Mouse (Mus musculus) neural tube, embryonic 10.5 days (tissue): ENCODE data around the gene Imp4.
A peak's percentile ranks its signal among the peaks of the same experiment; 100 is the strongest.

Source experiments
- DNase-seq: peaks from one replicate; pipeline ENCODE4 v3.0.0-alpha.2; 2017; ENCODE audit warnings: low spot score; ENCODE audit errors: extremely low spot score

The Imp4 gene

DNA sequence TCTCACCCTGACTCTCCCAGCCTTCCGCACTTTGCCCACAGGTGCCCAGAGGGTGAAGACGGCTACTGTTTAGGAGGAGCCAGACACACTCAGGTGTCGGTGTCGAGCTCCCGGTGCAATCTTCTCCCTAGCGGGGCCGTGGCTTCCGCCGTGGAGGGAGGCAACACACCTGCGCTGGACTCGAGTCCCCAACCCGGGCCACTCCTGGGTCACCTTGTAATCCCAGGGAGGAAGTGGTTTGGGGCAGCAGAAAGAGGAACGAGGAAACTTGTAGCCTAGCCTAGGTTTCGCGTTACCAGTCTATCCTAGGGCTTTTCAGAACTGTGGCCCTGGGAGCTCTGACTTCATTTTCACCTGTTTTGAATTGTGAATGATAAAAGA, 20.4 kb downstream of the Imp4 start:
- DNase-seq, result no peak

DNA sequence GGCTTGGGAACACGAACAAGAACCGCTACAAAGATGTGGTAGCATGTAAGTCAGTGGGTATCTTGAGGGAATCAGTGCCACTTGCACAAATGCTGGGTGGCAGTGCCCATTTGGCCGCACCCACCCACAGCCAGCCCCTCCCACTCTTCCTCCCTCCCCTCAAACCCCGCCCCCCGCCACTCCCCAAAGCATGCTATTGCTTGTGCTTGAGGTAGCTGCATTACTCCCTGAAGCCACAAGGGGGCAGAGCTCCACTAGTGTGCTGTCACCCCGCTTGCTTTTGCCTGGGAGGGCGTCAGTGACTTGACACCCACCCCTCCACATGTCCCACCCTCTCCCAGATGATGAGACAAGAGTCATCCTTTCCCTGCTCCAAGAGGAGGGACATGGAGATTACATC, 23.1 kb downstream of the Imp4 start:
- peak; percentile 57 for DNase-seq

DNA sequence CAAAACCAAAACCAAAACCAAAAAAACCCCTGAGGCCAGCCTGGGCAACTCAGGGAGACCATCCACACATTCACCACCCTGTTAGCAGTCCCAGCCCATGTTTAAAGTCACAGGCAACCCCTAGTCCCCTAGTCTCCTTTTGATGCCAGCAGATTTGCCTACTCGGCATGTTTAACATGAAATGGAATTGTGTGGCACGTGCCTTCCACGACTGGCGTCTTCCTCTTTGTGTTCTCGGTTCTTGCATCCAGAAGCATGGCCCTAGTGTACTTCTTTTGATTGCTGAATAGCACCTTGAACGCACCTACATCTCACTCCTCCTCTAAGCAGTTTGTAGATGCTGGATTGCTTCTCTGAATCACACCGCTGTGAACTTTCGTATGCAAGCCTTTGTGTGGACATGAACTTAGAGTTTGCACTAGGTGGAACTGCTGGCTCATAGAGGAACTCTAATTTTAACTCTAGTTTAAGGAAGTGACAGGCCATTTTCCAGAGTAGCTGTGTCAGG, 24.7 kb downstream of the Imp4 start:
- DNase-seq, result no peak

DNA sequence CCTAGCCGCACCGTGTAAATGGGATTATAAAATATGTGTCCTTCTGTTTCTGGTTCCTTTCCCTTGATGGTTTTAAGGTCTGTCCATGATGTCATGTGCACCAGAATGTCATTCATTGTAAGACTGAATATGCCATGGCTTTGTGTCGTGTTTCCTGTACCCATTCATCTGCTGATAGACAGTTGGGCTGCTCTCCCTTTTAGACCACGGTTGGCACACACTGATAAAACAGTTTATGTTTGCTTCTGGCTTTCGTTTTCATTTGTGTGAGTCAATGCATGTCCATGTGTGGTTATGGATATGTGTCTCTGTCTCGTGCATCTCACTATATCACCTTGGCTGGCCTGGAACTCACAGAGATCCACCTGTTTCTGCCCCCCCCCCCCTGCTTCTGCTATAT, 25.8 kb downstream of the Imp4 start:
- DNase-seq, result no peak

DNA sequence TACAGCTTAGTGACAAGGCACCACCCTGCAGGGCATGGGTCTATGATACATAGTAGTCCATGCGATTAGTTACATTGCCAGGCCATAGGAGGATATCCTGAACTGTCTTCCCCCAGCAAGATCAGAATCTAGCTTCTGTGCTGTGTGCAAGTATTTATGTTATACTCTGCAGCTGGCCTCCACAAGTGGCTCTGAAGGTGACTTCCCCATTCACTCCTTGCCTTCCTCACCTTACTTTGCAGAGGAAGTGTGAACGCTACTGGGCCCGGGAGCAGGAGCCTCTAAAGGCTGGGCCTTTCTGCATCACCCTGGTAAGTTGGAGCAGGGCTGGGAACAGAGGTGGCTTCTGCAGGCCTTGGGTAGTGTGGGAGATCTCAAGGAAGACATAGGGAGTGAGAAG, 28.4 kb downstream of the Imp4 start:
- DNase-seq, result no peak

DNA sequence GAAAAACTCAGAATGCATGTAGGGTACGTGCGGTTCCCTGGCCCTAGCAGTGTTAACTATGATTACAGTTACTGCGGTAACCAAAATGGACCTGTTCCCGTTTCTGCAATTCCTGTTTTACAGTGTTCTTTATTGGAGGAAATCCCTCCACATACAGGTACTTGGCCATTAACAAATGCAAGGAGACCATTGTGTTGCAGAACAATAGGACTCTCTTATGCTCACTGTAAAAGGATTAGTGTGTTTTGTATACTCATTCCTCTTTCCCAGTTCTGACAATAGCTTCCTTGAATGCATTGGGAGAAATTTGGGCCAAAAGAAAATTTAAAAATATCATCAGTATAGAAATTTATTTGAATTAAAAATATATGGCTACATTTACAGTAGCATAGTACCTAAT, 28.8 kb downstream of the Imp4 start:
- DNase-seq, result no peak

DNA sequence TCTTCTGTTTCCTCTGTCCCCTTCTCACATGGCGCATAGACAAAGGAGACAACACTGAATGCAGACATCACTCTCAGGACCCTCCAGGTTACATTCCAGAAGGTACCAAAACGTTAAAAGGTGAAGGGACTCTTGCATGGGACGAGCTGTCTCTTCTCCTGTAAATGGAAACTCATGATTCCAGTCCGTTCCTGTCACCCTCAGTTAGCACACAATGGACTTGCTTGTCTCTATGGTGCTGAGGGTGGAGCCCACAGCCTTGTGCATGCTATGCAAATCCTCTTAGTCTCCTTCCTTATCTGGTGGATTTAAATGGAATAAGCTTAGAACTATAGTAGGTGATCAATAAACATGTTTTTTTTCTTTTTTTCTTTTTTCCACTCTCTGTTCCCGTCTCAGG, 30.1 kb downstream of the Imp4 start:
- no peak for DNase-seq

DNA sequence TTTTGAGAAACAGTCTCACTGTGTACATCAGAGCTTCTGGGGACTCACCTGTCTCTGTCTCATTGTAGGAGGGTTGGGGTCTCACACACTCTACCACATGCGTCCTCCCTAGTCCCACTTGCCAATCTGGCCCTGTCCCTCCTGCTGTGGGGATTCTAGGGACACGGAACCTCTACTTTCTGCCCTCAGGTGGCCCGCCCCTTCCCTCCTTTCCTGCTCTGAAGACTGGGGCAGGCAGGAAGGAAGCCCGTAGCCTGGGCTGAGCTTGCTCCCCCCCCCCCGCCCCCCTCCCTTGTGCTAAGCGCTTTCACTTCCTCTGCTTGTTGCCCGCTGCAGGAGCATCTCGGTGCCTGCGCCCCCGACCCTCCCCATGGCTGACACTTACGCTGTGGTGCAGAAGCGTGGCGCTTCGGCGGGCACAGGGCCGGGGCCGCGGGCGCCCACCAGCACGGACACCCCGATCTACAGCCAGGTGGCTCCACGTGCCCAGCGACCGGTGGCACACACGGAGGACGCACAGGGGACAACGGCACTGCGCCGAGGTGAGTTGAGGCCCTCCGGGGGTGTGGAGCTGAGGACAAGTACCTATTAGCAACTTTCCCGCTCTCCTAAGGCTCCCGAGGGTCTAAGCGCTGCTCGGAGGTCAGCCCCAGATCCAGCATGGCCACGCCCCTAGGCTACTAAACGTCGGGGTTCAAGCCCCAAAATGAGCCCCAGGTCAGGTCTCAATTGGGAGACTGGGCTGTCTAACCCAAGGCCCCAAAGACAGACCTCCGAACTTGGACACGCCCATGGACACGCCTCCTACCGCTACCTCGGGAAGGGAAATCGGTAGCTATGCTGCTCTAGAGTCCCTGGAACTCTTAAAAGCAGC, 33.0 kb downstream of the Imp4 start:
- peak; percentile 48 for DNase-seq

DNA sequence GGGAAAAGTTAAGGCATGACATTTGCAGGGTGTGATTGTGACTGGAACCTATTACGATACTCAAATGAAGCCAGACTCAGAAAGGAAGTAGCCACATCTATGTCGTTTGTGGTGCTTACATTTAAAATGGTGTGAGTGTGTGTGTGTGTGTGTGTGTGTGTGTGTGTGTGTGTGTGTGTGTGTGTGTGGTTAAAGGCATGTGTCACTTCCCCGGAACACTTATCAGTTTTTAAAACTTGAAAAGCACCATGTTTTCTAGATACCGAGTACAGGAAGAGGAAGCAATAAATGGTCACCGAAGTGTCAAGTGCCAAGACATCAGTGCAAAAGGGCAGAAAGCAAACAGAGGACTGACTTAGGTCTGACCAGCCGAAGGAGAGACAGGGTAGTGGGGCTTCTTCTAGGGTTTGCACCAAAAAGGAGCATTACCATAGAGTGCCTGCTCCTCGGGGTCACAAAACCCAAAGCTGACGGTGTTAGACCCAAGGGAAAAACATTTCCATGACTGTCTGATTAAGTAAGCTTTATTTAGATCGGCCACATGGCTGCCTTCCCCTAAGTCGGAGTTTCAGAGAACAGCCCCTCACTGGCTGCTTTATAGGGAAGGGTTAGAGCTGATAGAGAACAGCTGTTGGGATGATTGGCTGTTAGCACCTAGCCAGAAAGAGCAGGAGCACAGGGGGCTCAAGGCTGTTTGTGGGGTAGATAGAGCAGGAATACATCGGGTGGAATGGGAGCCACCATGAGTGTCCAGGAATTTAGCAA, 39.4 kb downstream of the Imp4 start:
- no peak for DNase-seq

DNA sequence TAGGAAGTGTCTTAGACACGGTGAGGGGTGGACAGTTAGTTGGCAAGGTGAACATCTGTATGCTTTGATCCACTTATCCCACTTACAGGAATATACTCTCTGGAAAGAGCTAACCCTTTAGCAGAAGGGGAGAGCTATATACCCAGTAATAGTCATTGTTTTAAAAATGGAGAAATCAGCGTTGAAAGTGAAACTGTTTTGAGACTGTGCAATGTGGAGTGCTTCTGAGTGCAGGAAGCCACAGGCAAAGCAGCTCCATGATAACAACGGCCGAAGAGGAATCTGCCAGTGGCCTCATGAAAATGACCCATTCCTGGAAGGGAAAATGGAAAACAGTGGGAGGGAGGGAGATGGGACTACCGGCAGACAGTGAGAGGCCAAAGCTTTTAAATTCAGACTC, 41.1 kb downstream of the Imp4 start:
- no peak for DNase-seq

DNA sequence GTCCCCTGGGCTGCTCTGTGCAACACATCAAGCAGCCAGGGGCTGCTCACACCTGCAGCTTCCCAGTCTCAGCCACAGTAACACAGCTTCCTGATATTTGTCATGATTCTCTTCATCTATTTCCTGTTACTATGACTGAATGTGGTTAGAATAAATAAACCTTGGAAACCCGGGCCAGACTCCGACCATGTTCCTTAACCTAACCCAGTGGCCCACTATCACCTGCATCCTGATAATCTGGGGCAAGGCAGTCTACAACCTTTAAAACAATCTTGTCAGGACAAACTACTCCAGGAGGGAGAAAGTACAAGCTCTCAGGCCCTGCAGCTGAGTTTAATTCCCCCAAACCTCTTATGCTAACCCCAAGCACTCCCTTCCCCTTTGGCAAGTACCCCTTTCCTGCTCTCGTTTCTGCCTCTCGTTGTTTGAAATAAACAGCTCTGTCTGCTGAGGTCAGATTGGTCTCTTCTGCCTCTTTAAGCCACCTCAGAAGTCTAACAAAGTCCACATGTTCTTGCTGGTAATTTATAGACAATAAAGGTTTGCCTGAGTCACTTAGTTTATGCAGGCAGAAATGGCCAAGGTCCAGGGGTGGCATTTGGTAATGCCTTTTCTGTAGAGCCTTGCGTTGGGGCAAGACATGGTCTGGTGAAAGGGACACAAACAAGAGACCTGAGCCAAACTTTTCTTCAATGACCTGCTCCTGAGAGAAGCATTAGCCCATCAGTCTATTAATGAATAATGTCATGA, 42.4 kb downstream of the Imp4 start:
- no peak for DNase-seq

DNA sequence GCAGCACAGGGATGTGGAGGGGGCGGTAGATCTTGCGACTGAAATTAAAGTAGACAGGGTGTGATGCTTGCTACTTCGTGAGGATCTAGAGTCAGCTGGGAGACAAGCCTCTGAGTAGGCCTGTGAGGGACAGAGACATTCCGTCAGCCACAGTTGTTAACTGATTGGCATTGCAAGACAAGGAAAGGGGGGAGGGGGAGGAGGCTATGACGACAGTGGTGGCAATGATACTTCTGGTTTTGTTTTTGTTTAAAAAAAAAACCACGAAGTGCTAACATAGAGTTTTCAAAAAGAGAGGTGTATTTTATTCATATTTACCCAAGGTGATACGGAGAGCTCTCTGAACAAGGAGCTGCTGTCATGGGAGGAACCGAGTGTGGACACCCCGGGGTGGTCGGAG, 44.8 kb downstream of the Imp4 start:
- no peak for DNase-seq

DNA sequence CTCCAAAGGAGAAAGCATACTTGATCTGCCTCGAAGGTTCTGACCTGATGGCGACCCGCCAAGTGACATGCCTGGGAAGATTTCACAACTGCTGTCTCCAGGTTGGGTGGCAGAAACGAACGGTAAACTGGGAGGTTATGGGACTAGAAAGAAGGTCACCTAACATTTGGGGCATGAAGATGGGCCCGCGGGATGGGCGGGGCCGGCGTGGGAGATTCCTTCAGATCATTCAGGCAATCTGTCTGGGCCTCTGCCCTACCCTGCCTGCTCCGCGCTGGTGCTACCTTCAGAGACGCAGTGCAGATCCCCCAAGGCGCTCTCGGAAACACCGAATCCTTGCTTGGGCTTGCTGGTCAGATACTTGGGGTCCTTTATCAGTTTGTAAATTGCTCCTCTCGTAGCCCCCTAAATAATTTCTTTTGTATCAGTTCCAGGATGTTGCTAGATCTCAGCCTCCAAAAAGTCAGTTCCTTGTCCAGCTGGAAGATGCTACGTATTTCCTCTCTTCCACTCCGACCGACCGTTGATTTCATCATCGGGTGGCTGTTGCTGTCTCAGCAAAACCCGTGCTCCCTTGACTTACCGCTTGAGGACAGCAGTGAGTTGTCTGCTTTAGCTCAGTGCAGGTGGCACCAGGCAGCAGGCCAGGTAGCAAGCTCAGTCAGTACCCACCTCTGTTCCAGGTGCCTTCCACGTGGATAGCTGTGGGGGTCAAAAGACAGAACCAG, 46.0 kb downstream of the Imp4 start:
- peak; percentile 26 for DNase-seq

DNA sequence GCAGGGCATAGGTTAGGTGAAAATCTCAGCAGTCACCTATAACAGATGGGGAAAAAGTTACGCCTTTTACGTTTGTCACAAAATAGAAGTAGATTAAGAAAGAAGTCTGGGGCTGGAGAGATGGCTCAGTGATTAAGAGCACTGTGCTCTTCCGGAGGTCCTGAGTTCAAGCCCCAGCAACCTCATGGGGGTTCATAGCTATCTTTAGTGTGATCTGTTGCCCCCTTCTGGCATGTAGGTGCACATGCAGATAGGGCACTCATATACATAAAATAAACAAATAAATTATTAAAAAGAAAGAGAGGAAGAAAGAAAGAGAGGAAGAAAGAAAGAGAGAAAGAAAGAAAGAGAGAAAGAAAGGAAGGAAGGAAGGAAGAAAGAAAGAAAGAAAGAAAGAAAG, 47.7 kb downstream of the Imp4 start:
- no peak for DNase-seq

DNA sequence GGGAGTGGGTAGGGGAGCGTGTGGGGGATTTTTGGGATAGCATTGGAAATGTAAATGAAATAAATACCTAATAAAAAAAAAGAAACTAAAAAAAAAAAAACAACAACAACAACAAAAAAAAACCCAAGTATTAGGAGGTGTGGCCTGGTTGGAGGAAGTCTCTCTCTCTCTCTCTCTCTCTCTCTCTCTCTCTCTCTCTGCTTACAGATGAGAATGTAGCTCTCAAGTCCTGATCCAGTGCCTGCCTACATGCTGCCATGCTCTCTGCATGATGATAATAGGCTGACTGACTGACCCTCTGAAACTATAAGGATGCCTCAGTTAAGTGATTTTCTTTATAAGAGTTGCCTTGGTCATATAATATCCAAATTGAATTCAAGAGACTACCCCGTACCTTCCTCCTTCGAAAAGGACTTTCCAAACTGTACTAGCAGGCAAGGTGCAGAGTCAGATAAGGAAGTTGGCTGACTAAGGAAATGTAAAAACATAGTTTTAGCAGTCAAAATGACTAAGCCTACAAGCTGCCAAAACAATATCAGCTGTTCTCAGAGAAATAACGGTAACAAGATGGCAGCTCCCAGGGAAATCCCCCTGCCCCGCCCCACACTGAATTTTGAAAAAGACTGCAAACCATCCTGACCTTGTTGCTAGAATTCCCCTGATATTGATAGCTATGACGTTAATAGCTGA, 50.3 kb downstream of the Imp4 start:
- no peak for DNase-seq

DNA sequence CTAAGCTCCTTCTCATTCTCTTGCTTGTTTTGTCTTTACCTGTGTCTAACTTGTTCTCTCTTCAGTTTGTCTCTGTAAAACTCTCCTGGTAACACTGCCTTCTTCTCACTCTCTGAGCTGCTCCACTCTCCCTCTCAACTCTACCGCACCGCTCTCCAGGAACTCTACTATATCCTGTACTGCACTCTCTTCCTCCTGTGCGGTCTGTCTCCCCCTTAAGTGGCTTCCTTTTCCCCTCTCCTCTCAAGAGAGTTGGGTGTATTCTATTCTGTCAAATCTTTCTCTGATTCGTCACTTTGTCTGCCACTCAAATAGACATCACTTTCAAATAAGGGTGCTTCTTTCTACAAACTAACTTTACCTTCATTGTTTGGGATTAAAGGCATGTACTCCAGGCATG, 51.8 kb downstream of the Imp4 start:
- DNase-seq, result no peak
